Mouse (Mus musculus): ENCODE data around the gene Dph5.

- TF ChIP-seq HCFC1 (IDR thresholded peaks at IDR 0.05; ENCODE audit: borderline replicate concordance, insufficient read depth, low read length) = no peak
- TF ChIP-seq MAFK (IDR thresholded peaks at IDR 0.05; ENCODE audit: insufficient read depth, low read depth, low read length) = no peak
Measured at GRCm38 (mm10) chr3:115867150-115867549, 20.5 kb upstream of the Dph5 start.
